Mouse (Mus musculus) cerebral cortex, adult 2 months (tissue): ENCODE results near the gene 1700037C18Rik.

Experiments
- WGBS: fragments of 180-500 bp; shearing (Covaris S2); methylation state at CpG from one replicate; pipeline ENCODE4 v1.1.7; 2018; 5-methylcytosine and 5-hydroxymethylcytosine counted together

Gene 1700037C18Rik

GRCm38 (mm10) chr16:3872216-3873047, 36.1 kb downstream of the 1700037C18Rik start, which contains the start of gene Naa60:
TSS of gene Naa60 (plus strand) at chr16:3872375.
- 5% methylated on average over 47 of the region's 47 CpGs for WGBS

DNA sequence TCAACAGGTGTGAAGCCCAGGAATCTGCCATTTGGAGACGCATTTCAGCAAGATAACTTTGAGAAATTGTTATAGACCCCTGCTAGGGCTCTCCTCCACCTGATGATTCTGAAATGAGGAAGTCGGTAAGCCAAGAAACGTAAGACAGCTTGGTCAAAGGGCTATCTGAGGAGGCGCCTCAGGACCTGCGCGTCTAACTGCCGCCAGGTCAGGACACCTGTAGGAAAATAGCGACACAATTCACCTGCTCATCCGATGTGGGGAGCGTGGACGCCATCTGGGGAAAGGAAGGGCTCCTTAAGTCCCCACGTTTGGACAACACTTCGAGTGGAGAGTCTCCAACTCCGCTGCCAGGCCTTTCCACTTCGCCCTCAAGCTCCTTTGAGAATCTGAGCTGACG, 36.7 kb downstream of the 1700037C18Rik start:
- 4% methylated on average over 16 of the region's 16 CpGs for WGBS

- 94% methylated on average over 4 of the region's 4 CpGs for WGBS
Measured at GRCm38 (mm10) chr16:3859254-3859653, 49.2 kb downstream of the 1700037C18Rik start.

DNA sequence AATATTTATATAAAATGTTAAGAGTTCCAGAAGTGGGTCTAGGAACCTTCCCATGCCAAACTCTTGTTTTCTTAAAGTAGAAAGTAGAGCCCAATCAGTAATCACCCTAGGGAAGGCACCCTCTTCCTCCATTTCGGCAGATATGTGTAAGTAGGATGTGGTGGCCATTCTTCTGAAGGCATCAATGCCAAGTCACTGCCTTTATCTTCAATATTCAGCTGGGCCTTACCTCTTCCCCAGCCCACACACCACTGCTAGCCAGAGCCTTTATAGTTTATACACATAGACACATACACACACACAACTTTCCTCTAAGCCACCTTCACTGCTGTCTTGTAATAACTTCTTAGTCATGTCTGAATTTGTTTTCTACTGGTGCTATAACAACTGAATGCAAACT, 52.7 kb downstream of the 1700037C18Rik start:
- 85% methylated on average over 1 of the region's 1 CpGs for WGBS

DNA sequence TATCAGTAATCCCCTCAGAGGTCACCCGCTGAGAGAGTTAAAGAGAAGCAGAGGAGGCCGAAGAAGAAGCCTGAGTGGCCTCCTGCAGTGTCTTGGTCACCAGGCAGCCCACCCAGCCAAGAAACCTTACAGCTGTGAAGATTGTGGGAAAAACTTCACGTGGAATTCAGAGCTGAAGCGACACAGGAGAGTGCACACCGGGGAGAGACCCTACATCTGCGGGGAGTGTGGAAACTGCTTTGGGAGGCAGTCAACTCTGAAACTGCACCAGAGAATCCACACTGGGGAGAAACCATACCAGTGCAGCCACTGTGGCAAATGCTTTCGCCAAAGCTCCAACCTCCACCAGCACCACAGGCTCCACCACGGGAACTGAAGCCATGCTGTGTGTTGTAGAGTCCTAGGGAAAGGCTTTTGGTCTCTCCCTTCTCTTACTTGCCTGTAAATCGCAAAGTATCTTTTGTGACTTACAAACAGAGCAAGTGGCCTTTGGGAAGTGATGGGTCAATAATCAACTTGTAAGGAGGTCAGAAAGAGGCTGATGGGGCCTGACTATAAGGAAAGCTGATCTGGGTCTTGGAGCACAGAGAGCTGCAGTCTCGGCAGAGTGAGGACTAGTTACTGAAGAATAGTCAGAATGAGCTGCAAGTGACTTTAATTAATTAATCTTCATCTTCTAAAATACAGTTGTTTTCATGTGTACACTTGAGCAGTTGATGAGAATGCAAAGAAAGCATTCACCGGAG, 53.9 kb downstream of the 1700037C18Rik start:
- WGBS = 69% methylated on average over 11 of the region's 11 CpGs

GRCm38 (mm10) chr16:3852586-3852985, 55.9 kb downstream of the 1700037C18Rik start:
- WGBS = 67% methylated on average over 12 of the region's 12 CpGs

- WGBS = 97% methylated on average over 13 of the region's 13 CpGs
Measured at GRCm38 (mm10) chr16:3851301-3851700, 57.2 kb downstream of the 1700037C18Rik start.

GRCm38 (mm10) chr16:3848416-3848815, 60.1 kb downstream of the 1700037C18Rik start:
- 75% methylated on average over 3 of the region's 3 CpGs for WGBS

- 75% methylated on average over 4 of the region's 4 CpGs for WGBS
Measured at GRCm38 (mm10) chr16:3847871-3848270, 60.6 kb downstream of the 1700037C18Rik start.

- 2% methylated on average over 38 of the region's 38 CpGs for WGBS
Measured at GRCm38 (mm10) chr16:3846711-3847518, 61.6 kb downstream of the 1700037C18Rik start, which contains the start of gene Zfp174. TSS of gene Zfp174 (plus strand) at chr16:3847268.
